Mouse (Mus musculus): ENCODE measurements around the gene Gm49673.

DNA sequence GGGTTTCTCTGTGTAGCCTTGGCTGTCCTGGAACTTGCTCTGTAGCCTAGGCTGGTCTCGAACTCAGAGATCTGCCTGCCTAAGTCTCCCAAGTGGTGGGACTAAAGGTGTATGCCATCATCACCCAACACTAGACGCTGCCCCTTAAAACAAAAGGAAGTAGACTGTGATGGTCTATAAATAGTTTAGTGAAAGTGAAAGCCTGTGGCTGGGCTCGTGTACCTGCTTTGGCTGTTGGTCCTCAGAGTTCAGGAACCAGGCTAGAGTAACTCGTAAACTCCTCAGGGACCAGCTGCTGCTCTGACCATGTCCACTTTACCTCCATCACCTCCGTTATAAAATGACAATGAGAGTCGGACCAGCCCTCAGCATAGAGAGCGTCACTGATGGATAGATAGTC, 22.7 kb upstream of the Gm49673 start:
- TF ChIP-seq CTCF (IDR thresholded peaks at IDR 0.05; ENCODE audit: borderline replicate concordance, control insufficient read depth, extremely low read depth, insufficient read depth, low read length, poor library complexity) = no peak
- no peak for TF ChIP-seq POLR2A (IDR thresholded peaks at IDR 0.05; ENCODE audit: control insufficient read depth, extremely low read depth, insufficient read depth, low read length, poor library complexity)

Data from thymus, adult 2 months (tissue).